27 mouse cellular contexts compared by ENCODE assay signal in the genomic region with DNA sequence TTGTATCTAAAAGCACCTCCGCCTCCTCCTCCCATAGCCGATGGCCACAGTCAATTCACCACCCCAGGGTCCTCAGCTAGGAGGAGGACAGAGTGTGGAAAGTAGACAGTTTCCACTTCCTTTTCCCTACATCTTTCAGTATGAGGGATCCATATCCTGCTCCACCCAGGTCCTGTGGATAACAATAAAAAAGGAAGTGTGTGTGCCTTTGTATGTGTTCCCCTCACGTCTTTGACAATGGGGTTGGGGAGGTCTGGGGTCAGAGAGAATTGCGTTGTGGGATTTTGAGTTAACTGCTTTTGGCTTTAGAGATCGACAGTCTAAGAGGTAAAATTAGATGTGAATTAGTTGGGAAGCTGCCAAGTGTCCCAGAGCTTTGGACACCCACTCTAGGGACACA. TPM values are rescaled to one million over a fixed set of nuclear protein-coding genes. Genes with fewer than 3 reads are reported as not detected.
DNase-seq lines count a peak whose midpoint lies in the region; ATAC-seq and TF ChIP-seq lines count a peak whose summit lies in the region.
"Had no signal": no experiment of that assay in that cellular context is flagged by ENCODE, and none has a peak within 500 bp of the region (broad histone marks: within the 10 kb centered on the region; RNA-seq: fewer than 3 reads in every experiment).

No protein-coding gene starts in this region.

- peak overlapping the region; percentile 96 for H3K27ac ChIP-seq in heart, embryonic 13.5 days (replicated peaks)
- H3K27ac ChIP-seq in lung, embryonic 15.5 days, result peak overlapping the region; percentile 59; the same call in 1 of the 2 replicates
- peak overlapping the region; percentile 12 for H3K27ac ChIP-seq in ES-Bruce4 (ENCODE audit: insufficient read depth, low read length)
- peak overlapping the region; percentile 87 for H3K27ac ChIP-seq in heart, postnatal 0 days (ENCODE audit: low read depth)
- H3K27ac ChIP-seq: embryonic facial prominence, embryonic 13.5 days; forebrain, embryonic 12.5 days; liver, embryonic 13.5 days; neural tube, embryonic 12.5 days had no signal

- no peak for ATAC-seq in heart, embryonic 13.5 days (ENCODE audit: extremely low read depth, insufficient number of reproducible peaks, low FRiP score, low TSS enrichment)
- no peak for ATAC-seq in lung, embryonic 15.5 days (ENCODE audit: borderline replicate concordance, extremely low read depth, low FRiP score, low TSS enrichment)
- ATAC-seq in heart, postnatal 0 days (ENCODE audit: insufficient read depth, low read depth), result no peak
- ATAC-seq: hindbrain, embryonic 16.5 days had no signal

- no peaks in the 10 kb centered on the region for H3K36me3 ChIP-seq in heart, embryonic 13.5 days
- H3K36me3 ChIP-seq in lung, embryonic 15.5 days, result no peaks in the 10 kb centered on the region
- H3K36me3 ChIP-seq in ES-Bruce4 (ENCODE audit: control insufficient read depth, insufficient read depth, low read length, poor library complexity, severe bottlenecking), result no peaks in the 10 kb centered on the region
- H3K36me3 ChIP-seq in heart, postnatal 0 days (replicated peaks; ENCODE audit: control insufficient read depth, insufficient read depth, low read length), result no peaks in the 10 kb centered on the region
- H3K36me3 ChIP-seq: embryonic facial prominence, embryonic 13.5 days; forebrain, embryonic 12.5 days; hindbrain, embryonic 10.5 days; kidney, embryonic 15.5 days; liver, embryonic 13.5 days; neural tube, embryonic 12.5 days had no signal

- no peak for TF ChIP-seq EP300 in ES-Bruce4 (IDR thresholded peaks at IDR 0.05; ENCODE audit: insufficient read depth, low read depth, low read length)
- TF ChIP-seq EP300 in heart, postnatal 0 days (IDR thresholded peaks at IDR 0.05; ENCODE audit: low read depth), result 0 out of 2 replicates have a peak, but pooled peaks have one; percentile 72

- WGBS in heart, embryonic 13.5 days, result 48% methylated on average over 5 of the region's 5 CpGs
- WGBS in lung, embryonic 15.5 days, result 50% methylated on average over 5 of the region's 5 CpGs
- 38% methylated on average over 5 of the region's 5 CpGs for WGBS in heart, postnatal 0 days

- H3K4me2 ChIP-seq in heart, embryonic 13.5 days, result peak overlapping the region; percentile 10; the same call in 1 of the 2 replicates
- no peak overlapping the region for H3K4me2 ChIP-seq in lung, embryonic 15.5 days
- no peak overlapping the region for H3K4me2 ChIP-seq in heart, postnatal 0 days (ENCODE audit: low read depth, low read length)
- H3K4me2 ChIP-seq: embryonic facial prominence, embryonic 13.5 days; forebrain, embryonic 12.5 days; kidney, embryonic 15.5 days; liver, embryonic 13.5 days; neural tube, embryonic 12.5 days had no signal

- no peak for DNase-seq in heart, postnatal 25 days (ENCODE audit: low spot score)
- DNase-seq in lung, adult 18-20 months, result no peak
- DNase-seq in heart, postnatal 0 days (ENCODE audit: low spot score), result peak; percentile 49
- no peak for DNase-seq in thymus, postnatal 36 days
- DNase-seq: cerebellum, adult 8-10 months; cerebellum, postnatal 36 days; embryo, embryonic 11 days; kidney, adult 11 months; kidney, postnatal 36 days; liver, embryonic 13.5 days; lung, postnatal 14 days; midbrain, embryonic 14.5 days; retina, postnatal 1 day; right cerebral cortex, postnatal 25 days; spleen, adult 18-20 months; thymus, postnatal 14 days had no signal

- H3K9me3 ChIP-seq in heart, embryonic 13.5 days, result no peaks in the 10 kb centered on the region
- no peaks in the 10 kb centered on the region for H3K9me3 ChIP-seq in lung, embryonic 15.5 days
- H3K9me3 ChIP-seq in ES-Bruce4 (replicated peaks; ENCODE audit: control insufficient read depth, insufficient read depth, low read length, poor library complexity, severe bottlenecking), result no peaks in the 10 kb centered on the region
- H3K9me3 ChIP-seq in heart, postnatal 0 days (replicated peaks; ENCODE audit: control insufficient read depth, low read length), result no peaks in the 10 kb centered on the region
- H3K9me3 ChIP-seq: embryonic facial prominence, embryonic 13.5 days; forebrain, embryonic 12.5 days; hindbrain, embryonic 10.5 days; kidney, embryonic 15.5 days; liver, embryonic 13.5 days; megakaryocyte, embryonic 14.5 days; neural tube, embryonic 12.5 days had no signal

- intact Hi-C loops in heart, postnatal 25 days (cut with DNase I), result no loop called here

- no peak for TF ChIP-seq POLR2A in ES-Bruce4 (IDR thresholded peaks at IDR 0.05; ENCODE audit: insufficient read depth, low read length)

- no peaks in the 10 kb centered on the region for H3K27me3 ChIP-seq in heart, embryonic 13.5 days (replicated peaks)
- no peaks in the 10 kb centered on the region for H3K27me3 ChIP-seq in lung, embryonic 15.5 days
- no peaks in the 10 kb centered on the region for H3K27me3 ChIP-seq in ES-Bruce4 (ENCODE audit: control insufficient read depth, insufficient read depth, low read length, poor library complexity, severe bottlenecking)
- H3K27me3 ChIP-seq in heart, postnatal 0 days (ENCODE audit: control insufficient read depth, insufficient read depth, low read length), result no peaks in the 10 kb centered on the region
- H3K27me3 ChIP-seq: embryonic facial prominence, embryonic 13.5 days; kidney, embryonic 15.5 days had no signal

- no peak overlapping the region for H3K4me3 ChIP-seq in heart, embryonic 13.5 days
- no peak overlapping the region for H3K4me3 ChIP-seq in lung, embryonic 15.5 days
- H3K4me3 ChIP-seq in ES-Bruce4 (ENCODE audit: low read depth, low read length), result peak overlapping the region; percentile 35
- H3K4me3 ChIP-seq in heart, postnatal 0 days (ENCODE audit: low read depth, low read length), result no peak overlapping the region
- H3K4me3 ChIP-seq: embryonic facial prominence, embryonic 13.5 days; erythroblast, embryonic 14.5 days; forebrain, embryonic 12.5 days; hindbrain, embryonic 10.5 days; kidney, embryonic 15.5 days; liver, embryonic 13.5 days; megakaryocyte, embryonic 14.5 days; neural tube, embryonic 12.5 days had no signal

- H3K9ac ChIP-seq in heart, embryonic 13.5 days, result 0 out of 2 replicates have a peak overlapping the region, but pooled peaks have one; percentile 50
- H3K9ac ChIP-seq in lung, embryonic 15.5 days, result no peak overlapping the region
- peak overlapping the region; percentile 50 for H3K9ac ChIP-seq in ES-Bruce4 (ENCODE audit: low read depth, poor library complexity, severe bottlenecking)
- no peak overlapping the region for H3K9ac ChIP-seq in heart, postnatal 0 days (replicated peaks; ENCODE audit: low read depth, low read length)
- H3K9ac ChIP-seq: embryonic facial prominence, embryonic 13.5 days; forebrain, embryonic 12.5 days; kidney, embryonic 15.5 days; liver, embryonic 13.5 days; neural tube, embryonic 12.5 days had no signal

- TF ChIP-seq CTCF in ES-Bruce4 (IDR thresholded peaks at IDR 0.05; ENCODE audit: low read depth, low read length), result no peak
- no peak for TF ChIP-seq CTCF in heart, postnatal 0 days (IDR thresholded peaks at IDR 0.05; ENCODE audit: low read depth)

- peaks cover 65% of the 10 kb centered on the region for H3K4me1 ChIP-seq in heart, embryonic 13.5 days
- H3K4me1 ChIP-seq in lung, embryonic 15.5 days, result peaks cover 28% of the 10 kb centered on the region
- peaks cover 15% of the 10 kb centered on the region for H3K4me1 ChIP-seq in ES-Bruce4 (ENCODE audit: control insufficient read depth, insufficient read depth, low read length)
- H3K4me1 ChIP-seq in heart, postnatal 0 days (ENCODE audit: control insufficient read depth, insufficient read depth), result peaks cover 49% of the 10 kb centered on the region

RNA-seq across cellular contexts. Expression of a gene that starts 3.3 kb away (rescaled TPM):
- polyA plus RNA-seq in heart, embryonic 13.5 days (2015; fragmentation: Nextera tagmentation; extraction: Ambion mirVana), result 5.5 and 6.0 TPM in 2 replicates
- total RNA-seq in heart, postnatal 25 days (2021), result 1 to 10 TPM; 4.8 to 5.0 TPM
- 3.6 and 4.6 TPM in 2 replicates for polyA plus RNA-seq in lung, embryonic 15.5 days (2015; fragmentation: Nextera tagmentation; extraction: Ambion mirVana)
- polyA plus RNA-seq in ES-Bruce4 (2011; ENCODE audit: insufficient read depth, insufficient read length, low read depth, missing spikeins), result 1.9 and 2.4 TPM in 2 replicates
- total RNA-seq in heart, postnatal 0 days (2014; rRNA removed; ENCODE audit: low replicate concordance), result 5.7 and 8.2 TPM in 2 replicates
- 6.4 and 7.3 TPM in 2 replicates for polyA plus RNA-seq in heart, postnatal 0 days (2015; fragmentation: Nextera tagmentation; extraction: Ambion mirVana)
- polyA plus RNA-seq: erythroblast, embryonic 14.5 days had no signal

RNA-seq across cellular contexts. Expression of a gene that starts 3.9 kb away (rescaled TPM):
- polyA plus RNA-seq in heart, embryonic 13.5 days (2015; fragmentation: Nextera tagmentation; extraction: Ambion mirVana), result 91.0 and 93.0 TPM in 2 replicates
- total RNA-seq in heart, postnatal 25 days (2021), result 100 to 1,000 TPM; 147 to 150 TPM
- 74.0 and 77.9 TPM in 2 replicates for polyA plus RNA-seq in lung, embryonic 15.5 days (2015; fragmentation: Nextera tagmentation; extraction: Ambion mirVana)
- polyA plus RNA-seq in ES-Bruce4 (2011; ENCODE audit: insufficient read depth, insufficient read length, low read depth, missing spikeins), result 32.6 and 32.9 TPM in 2 replicates
- total RNA-seq in heart, postnatal 0 days (2014; rRNA removed; ENCODE audit: low replicate concordance), result 293 and 367 TPM in 2 replicates
- 45.8 and 46.8 TPM in 2 replicates for polyA plus RNA-seq in heart, postnatal 0 days (2015; fragmentation: Nextera tagmentation; extraction: Ambion mirVana)

RNA-seq across cellular contexts. Expression of a gene that starts 11.2 kb away (rescaled TPM):
- polyA plus RNA-seq in heart, embryonic 13.5 days (2015; fragmentation: Nextera tagmentation; extraction: Ambion mirVana), result 11.3 and 12.6 TPM in 2 replicates
- 1 to 10 TPM; 8.9 to 9.2 TPM for total RNA-seq in heart, postnatal 25 days (2021)
- 20.7 and 20.8 TPM in 2 replicates for polyA plus RNA-seq in lung, embryonic 15.5 days (2015; fragmentation: Nextera tagmentation; extraction: Ambion mirVana)
- 18.8 and 22.7 TPM in 2 replicates for polyA plus RNA-seq in ES-Bruce4 (2011; ENCODE audit: insufficient read depth, insufficient read length, low read depth, missing spikeins)
- 16.4 and 18.4 TPM in 2 replicates for total RNA-seq in heart, postnatal 0 days (2014; rRNA removed; ENCODE audit: low replicate concordance)
- polyA plus RNA-seq in heart, postnatal 0 days (2015; fragmentation: Nextera tagmentation; extraction: Ambion mirVana), result 7.3 and 8.3 TPM in 2 replicates

RNA-seq across cellular contexts. Expression of a gene that starts 30.8 kb away (rescaled TPM):
- polyA plus RNA-seq in heart, embryonic 13.5 days (2015; fragmentation: Nextera tagmentation; extraction: Ambion mirVana), result 0.43 and 0.49 TPM in 2 replicates
- total RNA-seq in heart, postnatal 25 days (2021), result under 1 TPM; 0.42 to 0.61 TPM
- polyA plus RNA-seq in lung, embryonic 15.5 days (2015; fragmentation: Nextera tagmentation; extraction: Ambion mirVana), result 0.65 and 0.82 TPM in 2 replicates
- polyA plus RNA-seq in ES-Bruce4 (2011; ENCODE audit: insufficient read depth, insufficient read length, low read depth, missing spikeins), result 0.27 and 0.53 TPM in 2 replicates
- not detected in 2 replicates for total RNA-seq in heart, postnatal 0 days (2014; rRNA removed; ENCODE audit: low replicate concordance)
- polyA plus RNA-seq in heart, postnatal 0 days (2015; fragmentation: Nextera tagmentation; extraction: Ambion mirVana), result 0.61 and 0.81 TPM in 2 replicates

RNA-seq across cellular contexts. Expression of a gene that starts 31.0 kb away (rescaled TPM):
- 26.0 and 28.6 TPM in 2 replicates for polyA plus RNA-seq in heart, embryonic 13.5 days (2015; fragmentation: Nextera tagmentation; extraction: Ambion mirVana)
- 10 to 100 TPM; 26.4 to 28.2 TPM for total RNA-seq in heart, postnatal 25 days (2021)
- 29.5 and 31.1 TPM in 2 replicates for polyA plus RNA-seq in lung, embryonic 15.5 days (2015; fragmentation: Nextera tagmentation; extraction: Ambion mirVana)
- 13.3 and 15.1 TPM in 2 replicates for polyA plus RNA-seq in ES-Bruce4 (2011; ENCODE audit: insufficient read depth, insufficient read length, low read depth, missing spikeins)
- 47.7 and 53.3 TPM in 2 replicates for total RNA-seq in heart, postnatal 0 days (2014; rRNA removed; ENCODE audit: low replicate concordance)
- polyA plus RNA-seq in heart, postnatal 0 days (2015; fragmentation: Nextera tagmentation; extraction: Ambion mirVana), result 19.1 and 19.3 TPM in 2 replicates

Comparison
In these comparisons a context has a peak if more than half of its experiments do, and no peak if none do; other contexts are left out.
1. H3K9ac ChIP-seq: peak in heart, embryonic 13.5 days (single experiment) and ES-Bruce4 (single experiment); none in lung, embryonic 15.5 days (single experiment) and heart, postnatal 0 days (single experiment).
2. H3K27ac ChIP-seq: peak in every context shown above with its lines; median percentile 96 in heart, embryonic 13.5 days; 87 in heart, postnatal 0 days; 59 in lung, embryonic 15.5 days; 12 in ES-Bruce4.